Mouse (Mus musculus) midbrain, embryonic 12.5 days (tissue): ENCODE data around the gene Bicdl1. TPM values are rescaled to one million over a fixed set of nuclear protein-coding genes. Genes with fewer than 3 reads are reported as not detected.

Experiments used
- ATAC-seq: fragments of 200-750 bp; cut with Nextera tagmentation; 2 replicates; pipeline ENCODE4 v1.8.0; 2017; ENCODE audit warnings: low read depth, moderate TSS enrichment, moderate library complexity; ENCODE audit not compliant: low FRiP score
- H3K27ac ChIP-seq: fragments of 300-500 bp; sonication (generic); replicated peaks from 2 replicates; pipeline ENCODE4 v1.5.1; 2016; ENCODE audit warnings: mild to moderate bottlenecking
- H3K27me3 ChIP-seq: fragments of 300-500 bp; sonication (generic); 2 replicates; pipeline ENCODE4 v1.6.1; 2016; ENCODE audit warnings: mild to moderate bottlenecking
- H3K36me3 ChIP-seq: fragments of 300-500 bp; sonication (generic); 2 replicates; pipeline ENCODE4 v1.6.1; 2016
- H3K4me1 ChIP-seq: fragments of 300-500 bp; sonication (generic); 2 replicates; pipeline ENCODE4 v1.6.1; 2016
- H3K4me2 ChIP-seq: fragments of 300-500 bp; sonication (generic); replicated peaks from 2 replicates; pipeline ENCODE4 v1.6.1; 2016; ENCODE audit warnings: mild to moderate bottlenecking, moderate library complexity
- H3K4me3 ChIP-seq: fragments of 300-500 bp; sonication (generic); 2 replicates; pipeline ENCODE4 v1.5.1; 2016; ENCODE audit warnings: mild to moderate bottlenecking
- H3K9ac ChIP-seq: fragments of 300-500 bp; sonication (generic); replicated peaks from 2 replicates; pipeline ENCODE4 v1.6.1; 2016; ENCODE audit warnings: mild to moderate bottlenecking, moderate library complexity
- H3K9me3 ChIP-seq: fragments of 300-500 bp; sonication (generic); 2 replicates; pipeline ENCODE4 v1.6.1; 2016; ENCODE audit warnings: mild to moderate bottlenecking
- WGBS: fragments of 180-500 bp; shearing (Covaris S2); methylation state at CpG from one replicate; pipeline ENCODE4 v1.1.7; 2016; 5-methylcytosine and 5-hydroxymethylcytosine counted together
- microRNA-seq: library from miRNA; unstranded; fragments of <30 nt; microRNA quantifications from one replicate; pipeline ENCODE4, GENCODE M21; 2017
- polyA plus RNA-seq: library from polyadenylated mRNA; unstranded; fragments of >200 nt; fragmentation: Nextera tagmentation; extraction: Ambion mirVana; gene quantifications from 2 replicates; pipeline ENCODE4 v1.2.1, GENCODE M21; 2016

Gene Bicdl1
- polyA plus RNA-seq, 1 experiment from 2014 or later, result 19.9 TPM

- Histone ChIP-seq H3K36me3 (peaks cover 100% of the 10 kb centered on the region), H3K9ac (no peak overlapping the region), H3K4me3 (no peak overlapping the region), H3K27me3 (no peaks in the 10 kb centered on the region), H3K4me2 (no peak overlapping the region), H3K9me3 (no peaks in the 10 kb centered on the region), H3K4me1 (no peaks in the 10 kb centered on the region), H3K27ac (no peak overlapping the region)
- 80% methylated on average over 7 of the region's 7 CpGs for WGBS
- ATAC-seq, result no peak
These were observed 116.5 kb downstream of the Bicdl1 start for GRCm38 (mm10) chr5:115614948-115615347.

GRCm38 (mm10) chr5:115613332-115613731, 118.1 kb downstream of the Bicdl1 start:
- H3K27me3 ChIP-seq, result no peaks in the 10 kb centered on the region
- H3K9me3 ChIP-seq, result no peaks in the 10 kb centered on the region
- H3K9ac ChIP-seq, result no peak overlapping the region
- H3K4me2 ChIP-seq, result no peak overlapping the region
- 90% methylated on average over 9 of the region's 9 CpGs for WGBS
- no peak for ATAC-seq
- no peaks in the 10 kb centered on the region for H3K4me1 ChIP-seq
- no peak overlapping the region for H3K4me3 ChIP-seq
- no peak overlapping the region for H3K27ac ChIP-seq
- H3K36me3 ChIP-seq, result peaks cover 100% of the 10 kb centered on the region

- H3K4me2 ChIP-seq, result no peak overlapping the region
- H3K27me3 ChIP-seq, result no peaks in the 10 kb centered on the region
- no peaks in the 10 kb centered on the region for H3K4me1 ChIP-seq
- H3K36me3 ChIP-seq, result peaks cover 97% of the 10 kb centered on the region
- ATAC-seq, result no peak
- no peak overlapping the region for H3K9ac ChIP-seq
- H3K9me3 ChIP-seq, result no peaks in the 10 kb centered on the region
- H3K4me3 ChIP-seq, result no peak overlapping the region
- WGBS, result 91% methylated on average over 11 of the region's 11 CpGs
- no peak overlapping the region for H3K27ac ChIP-seq
These were observed 119.9 kb downstream of the Bicdl1 start for GRCm38 (mm10) chr5:115611566-115611965.

DNA sequence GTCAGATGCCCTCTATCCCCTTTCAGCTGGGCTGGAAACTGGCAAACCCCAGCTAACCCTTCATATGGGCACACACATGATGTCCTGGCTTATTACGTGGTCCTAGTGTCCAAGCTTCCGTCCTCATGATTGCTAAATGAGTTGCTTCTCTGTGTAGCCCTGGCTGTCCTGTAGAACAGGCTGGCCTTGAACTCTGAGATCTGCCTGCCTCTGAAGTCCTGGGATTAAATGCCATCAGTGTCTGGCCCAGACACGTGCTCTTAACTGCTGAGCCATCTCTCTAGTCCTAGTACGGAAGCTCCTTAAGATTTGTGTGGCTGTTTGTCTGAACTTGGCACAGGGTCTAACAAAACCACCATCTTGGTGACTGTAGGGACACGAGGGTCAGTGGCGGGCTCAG, 127.9 kb downstream of the Bicdl1 start:
- H3K4me1 ChIP-seq, result no peaks in the 10 kb centered on the region
- H3K9me3 ChIP-seq, result no peaks in the 10 kb centered on the region
- ATAC-seq, result no peak
- H3K4me3 ChIP-seq, result no peak overlapping the region
- H3K27me3 ChIP-seq, result no peaks in the 10 kb centered on the region
- H3K4me2 ChIP-seq, result no peak overlapping the region
- 93% methylated on average over 6 of the region's 6 CpGs for WGBS
- peaks cover 90% of the 10 kb centered on the region for H3K36me3 ChIP-seq
- no peak overlapping the region for H3K27ac ChIP-seq
- H3K9ac ChIP-seq, result no peak overlapping the region

Small RNA genes lying within 50 kb of the gene (microRNA-seq; reads per million reads assigned to microRNA genes)
- not detected for gene Mir7030

Other genes starting within 250 kb of the Bicdl1 start
- 24.2 and 26.2 TPM in 2 replicates for gene Sirt4, start 246.9 kb downstream of the Bicdl1 start, polyA plus RNA-seq
- gene Pxn, start 224.9 kb downstream of the Bicdl1 start, polyA plus RNA-seq, result 24.0 and 27.2 TPM in 2 replicates
- gene Rplp0, start 172.2 kb downstream of the Bicdl1 start, polyA plus RNA-seq, result 863 and 871 TPM in 2 replicates
- gene Gcn1l1, start 166.4 kb downstream of the Bicdl1 start, polyA plus RNA-seq, result 63.1 and 65.3 TPM in 2 replicates
- 17.5 and 18.6 TPM in 2 replicates for gene Rab35, start 99.7 kb downstream of the Bicdl1 start, polyA plus RNA-seq
- 40.6 and 42.5 TPM in 2 replicates for gene Cit, start 113.7 kb upstream of the Bicdl1 start, polyA plus RNA-seq